Mouse (Mus musculus) embryonic facial prominence, embryonic 12.5 days (tissue): Measurements from ENCODE around the gene Gm21812. TPM values are rescaled to one million over a fixed set of nuclear protein-coding genes. Genes with fewer than 3 reads are reported as not detected.
"Not testable (repeated sequence)": the region's sequence is repeated elsewhere in the genome, so short reads cannot be mapped to it uniquely, and the experiment has no call there.

ENCODE experiments used
- ATAC-seq: fragments of 200-750 bp; cut with Nextera tagmentation; 2 replicates; pipeline ENCODE4 v1.8.0; 2017; ENCODE audit not compliant: insufficient number of reproducible peaks, insufficient read depth, low FRiP score, low TSS enrichment
- H3K27ac ChIP-seq: fragments of 300-500 bp; sonication (generic); 2 replicates; pipeline ENCODE4 v1.5.1; 2016; ENCODE audit warnings: mild to moderate bottlenecking
- H3K27me3 ChIP-seq: fragments of 300-500 bp; sonication (generic); 2 replicates; pipeline ENCODE4 v1.6.1; 2016; ENCODE audit warnings: mild to moderate bottlenecking, moderate library complexity
- H3K36me3 ChIP-seq: fragments of 300-500 bp; sonication (generic); 2 replicates; pipeline ENCODE4 v1.6.1; 2016; ENCODE audit warnings: mild to moderate bottlenecking
- H3K4me1 ChIP-seq: fragments of 300-500 bp; sonication (generic); 2 replicates; pipeline ENCODE4 v1.6.1; 2016
- H3K4me2 ChIP-seq: fragments of 300-500 bp; sonication (generic); replicated peaks from 2 replicates; pipeline ENCODE4 v1.6.1; 2016; ENCODE audit warnings: mild to moderate bottlenecking, moderate library complexity
- H3K4me3 ChIP-seq: fragments of 300-500 bp; sonication (generic); 2 replicates; pipeline ENCODE4 v1.5.1; 2016; ENCODE audit warnings: mild to moderate bottlenecking
- H3K9ac ChIP-seq: fragments of 300-500 bp; sonication (generic); 2 replicates; pipeline ENCODE4 v1.6.1; 2016; ENCODE audit warnings: mild to moderate bottlenecking, moderate library complexity
- H3K9me3 ChIP-seq: fragments of 300-500 bp; sonication (generic); 2 replicates; pipeline ENCODE4 v1.6.1; 2016; ENCODE audit warnings: mild to moderate bottlenecking, moderate library complexity
- WGBS: fragments of 180-500 bp; shearing (Covaris S2); methylation state at CpG from one replicate; pipeline ENCODE4 v1.1.7; 2016; 5-methylcytosine and 5-hydroxymethylcytosine counted together
- polyA plus RNA-seq: library from polyadenylated mRNA; unstranded; fragments of >200 nt; fragmentation: Nextera tagmentation; extraction: Ambion mirVana; gene quantifications from 2 replicates; pipeline ENCODE4 v1.2.1, GENCODE M21; 2016

The Gm21812 gene
- polyA plus RNA-seq: not detected in 2 replicates

DNA sequence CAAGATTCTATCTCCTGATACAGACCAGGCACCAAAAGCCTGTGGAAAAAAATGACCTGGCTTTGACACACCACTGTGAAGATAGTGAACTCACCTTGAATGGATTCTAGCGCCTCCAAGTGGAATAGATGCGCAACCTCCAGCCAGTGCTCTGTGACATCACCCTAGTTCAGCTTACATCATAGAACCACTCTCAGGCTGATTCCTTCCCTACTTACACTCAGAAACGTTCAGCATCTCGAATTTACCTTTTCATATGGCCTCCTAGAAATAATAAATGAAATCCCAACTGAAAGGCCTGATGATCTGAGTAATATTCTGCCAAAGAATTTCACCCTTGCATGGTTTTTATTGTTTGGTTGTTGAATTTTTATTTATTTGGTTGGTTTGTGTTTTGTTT is at the start of gene Gm21812:
Gene Gm21812 (minus strand): TSS at position 101 of the 400 bp plus-strand sequence.
- not testable (repeated sequence) for H3K4me3 ChIP-seq, ATAC-seq, H3K9me3 ChIP-seq, H3K27ac ChIP-seq, H3K27me3 ChIP-seq, H3K4me2 ChIP-seq, H3K36me3 ChIP-seq, H3K4me1 ChIP-seq, H3K9ac ChIP-seq
- no CpG with 5 or more reads among the region's 4 CpGs for WGBS

Other genes with a start within 250 kb of the Gm21812 start
- gene Gm21292, start 213.3 kb downstream of the Gm21812 start, polyA plus RNA-seq: not detected in 2 replicates
- not detected in 2 replicates for gene Gm21721, start 145.0 kb downstream of the Gm21812 start, polyA plus RNA-seq
- gene Gm21874, start 69.0 kb upstream of the Gm21812 start, polyA plus RNA-seq: not detected in 2 replicates